Mouse (Mus musculus) thymus, postnatal 10 days (tissue): ENCODE data around the gene Pfkfb4.

ENCODE experiments used
- DNase-seq, 2 experiments: peaks; one replicate each; pipeline ENCODE4 v3.0.0; 2021; ENCODE audit warnings: low spot score in 2 of 2

Gene Pfkfb4

GRCm38 (mm10) chr9:108996411-108996810 lies 4.8 kb downstream of the Pfkfb4 start:
- DNase-seq = no peak

GRCm38 (mm10) chr9:108998287-108999166 lies 6.9 kb downstream of the Pfkfb4 start:
- no peak for DNase-seq

GRCm38 (mm10) chr9:108999167-108999526 lies 7.6 kb downstream of the Pfkfb4 start:
- DNase-seq = no peak

GRCm38 (mm10) chr9:109000726-109001125 lies 9.1 kb downstream of the Pfkfb4 start:
- DNase-seq = peak; percentile 15 to 62

- DNase-seq = peak in 1 of 2 experiments; percentile 52
These were observed 11.6 kb downstream of the Pfkfb4 start for GRCm38 (mm10) chr9:109003201-109003600.

GRCm38 (mm10) chr9:109007025-109007780 lies 15.6 kb downstream of the Pfkfb4 start:
- DNase-seq = no peak

- DNase-seq = no peak
These were observed 16.5 kb downstream of the Pfkfb4 start for GRCm38 (mm10) chr9:109008081-109008480.

GRCm38 (mm10) chr9:109008994-109009635 lies 17.5 kb downstream of the Pfkfb4 start:
- no peak for DNase-seq

GRCm38 (mm10) chr9:109009636-109010315 lies 18.2 kb downstream of the Pfkfb4 start:
- DNase-seq = peak in 1 of 2 experiments; percentile 25

- no peak for DNase-seq
These were observed 18.7 kb downstream of the Pfkfb4 start for GRCm38 (mm10) chr9:109010316-109010690.

- DNase-seq = no peak
These were observed 23.8 kb downstream of the Pfkfb4 start for GRCm38 (mm10) chr9:109015397-109015796.

GRCm38 (mm10) chr9:109016973-109017604 lies 25.5 kb downstream of the Pfkfb4 start:
- no peak for DNase-seq

- no peak for DNase-seq
These were observed 29.9 kb downstream of the Pfkfb4 start for GRCm38 (mm10) chr9:109021428-109021827.

GRCm38 (mm10) chr9:109022866-109023685 lies 31.5 kb downstream of the Pfkfb4 start:
- no peak for DNase-seq

- DNase-seq = no peak
These were observed 35.9 kb downstream of the Pfkfb4 start for GRCm38 (mm10) chr9:109027521-109027920.

- DNase-seq = no peak
These were observed 36.8 kb downstream of the Pfkfb4 start for GRCm38 (mm10) chr9:109028421-109028820.

- no peak for DNase-seq
These were observed 37.3 kb downstream of the Pfkfb4 start for GRCm38 (mm10) chr9:109028919-109029318.

- no peak for DNase-seq
These were observed 38.7 kb downstream of the Pfkfb4 start for GRCm38 (mm10) chr9:109030312-109030711.

- no peak for DNase-seq
These were observed 39.4 kb downstream of the Pfkfb4 start for GRCm38 (mm10) chr9:109031001-109031400.

- no peak for DNase-seq
These were observed 40.1 kb downstream of the Pfkfb4 start for GRCm38 (mm10) chr9:109031686-109032085.
